Mouse (Mus musculus): ENCODE data around the gene Strip1. TPM values are rescaled to one million over a fixed set of nuclear protein-coding genes. Genes with fewer than 3 reads are reported as not detected.

Strip1 gene
- total RNA-seq, 2 experiments from 2014 or later, result 26.6 to 31.5 TPM

Other genes with a start within 250 kb of the Strip1 start
- gene Kcnc4, start 172.1 kb downstream of the Strip1 start, total RNA-seq (2021), result 10 to 100 TPM; 37.2 to 45.8 TPM
- 1 to 10 TPM; 1.2 to 1.4 TPM for gene Slc6a17, start 113.7 kb downstream of the Strip1 start, total RNA-seq (2021)
- not detected for gene Ubl4b, start 76.6 kb downstream of the Strip1 start, total RNA-seq (2021)
- not detected for gene Alx3, start 36.7 kb downstream of the Strip1 start, total RNA-seq (2021)
- gene Gm10961, start 372 bp downstream of the Strip1 start, total RNA-seq (2021), result not detected
- 10 to 100 TPM; 68.5 to 83.4 TPM for gene Ahcyl1, start 64.9 kb upstream of the Strip1 start, total RNA-seq (2021)
- 10 to 100 TPM; 25.8 to 26.4 TPM for gene Csf1, start 128.8 kb upstream of the Strip1 start, total RNA-seq (2021)
- not detected for gene Eps8l3, start 245.5 kb upstream of the Strip1 start, total RNA-seq (2021)

Measured in gastrocnemius, postnatal 4 days (tissue).